Mouse (Mus musculus) E14TG2a.4 (cell line): ENCODE measurements around the gene Ciao1.
A peak's percentile ranks its signal among the peaks of the same experiment; 100 is the strongest.

Source experiments
- H3K27me3 ChIP-seq: 2 replicates; pipeline ENCODE4 v1.6.1; 2014; ENCODE audit warnings: low read length, control low read depth; ENCODE audit not compliant: insufficient read depth
- H3K36me3 ChIP-seq: 2 replicates; pipeline ENCODE4 v1.6.1; 2014; ENCODE audit warnings: low read length, control low read depth; ENCODE audit not compliant: insufficient read depth
- H3K4me1 ChIP-seq: replicated peaks from 2 replicates; pipeline ENCODE4 v1.6.1; 2014; ENCODE audit warnings: low read depth, low read length, control low read depth
- H3K4me3 ChIP-seq: replicated peaks from 2 replicates; pipeline ENCODE4 v1.5.1; 2014; ENCODE audit warnings: mild to moderate bottlenecking, low read length
- H3K9me3 ChIP-seq: 2 replicates; pipeline ENCODE4 v1.6.1; 2014; ENCODE audit warnings: low read length, control low read depth
- CTCF ChIP-seq: conservative IDR thresholded peaks from 2 replicates; pipeline ENCODE4 v1.5.1; 2014; ENCODE audit warnings: low read length
- NANOG ChIP-seq: IDR thresholded peaks from 2 replicates; pipeline ENCODE4 v1.6.1; 2014; ENCODE audit warnings: borderline replicate concordance, low read length, mixed read lengths
- POU5F1 ChIP-seq: IDR thresholded peaks from 2 replicates; pipeline ENCODE4 v1.6.1; 2014; ENCODE audit warnings: low read length, borderline replicate concordance

Ciao1 gene

DNA sequence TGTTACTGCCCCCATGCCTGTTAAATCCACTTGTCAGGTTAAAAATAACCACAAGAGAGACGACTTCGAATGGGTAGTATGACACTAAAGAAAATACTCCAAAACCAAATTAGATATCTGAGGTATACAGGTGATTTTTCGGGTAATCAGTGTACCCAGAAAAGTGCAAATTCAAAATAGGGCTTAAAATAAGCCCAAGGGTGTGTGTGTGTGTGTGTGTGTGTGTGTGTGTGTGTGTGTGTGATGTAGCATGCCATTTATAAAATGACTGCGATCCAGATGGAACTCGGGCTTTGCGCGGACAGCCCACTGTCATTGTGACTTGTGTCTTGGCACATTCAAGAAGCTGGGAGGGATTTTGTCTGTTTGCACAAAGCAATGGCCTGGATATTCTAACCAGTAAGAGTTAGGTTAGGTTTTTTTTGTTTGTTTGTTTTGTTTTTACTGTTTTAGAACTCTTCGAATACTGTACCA, 23.5 kb upstream of the Ciao1 start:
- peaks cover 4% of the 10 kb centered on the region; the same call in 1 of the 2 replicates for H3K36me3 ChIP-seq
- H3K4me3 ChIP-seq: peak overlapping the region; percentile 100
- no peaks in the 10 kb centered on the region for H3K9me3 ChIP-seq
- peaks cover 26% of the 10 kb centered on the region for H3K4me1 ChIP-seq
- no peaks in the 10 kb centered on the region for H3K27me3 ChIP-seq
- no peak for TF ChIP-seq NANOG
- TF ChIP-seq POU5F1: no peak
- TF ChIP-seq CTCF: no peak

DNA sequence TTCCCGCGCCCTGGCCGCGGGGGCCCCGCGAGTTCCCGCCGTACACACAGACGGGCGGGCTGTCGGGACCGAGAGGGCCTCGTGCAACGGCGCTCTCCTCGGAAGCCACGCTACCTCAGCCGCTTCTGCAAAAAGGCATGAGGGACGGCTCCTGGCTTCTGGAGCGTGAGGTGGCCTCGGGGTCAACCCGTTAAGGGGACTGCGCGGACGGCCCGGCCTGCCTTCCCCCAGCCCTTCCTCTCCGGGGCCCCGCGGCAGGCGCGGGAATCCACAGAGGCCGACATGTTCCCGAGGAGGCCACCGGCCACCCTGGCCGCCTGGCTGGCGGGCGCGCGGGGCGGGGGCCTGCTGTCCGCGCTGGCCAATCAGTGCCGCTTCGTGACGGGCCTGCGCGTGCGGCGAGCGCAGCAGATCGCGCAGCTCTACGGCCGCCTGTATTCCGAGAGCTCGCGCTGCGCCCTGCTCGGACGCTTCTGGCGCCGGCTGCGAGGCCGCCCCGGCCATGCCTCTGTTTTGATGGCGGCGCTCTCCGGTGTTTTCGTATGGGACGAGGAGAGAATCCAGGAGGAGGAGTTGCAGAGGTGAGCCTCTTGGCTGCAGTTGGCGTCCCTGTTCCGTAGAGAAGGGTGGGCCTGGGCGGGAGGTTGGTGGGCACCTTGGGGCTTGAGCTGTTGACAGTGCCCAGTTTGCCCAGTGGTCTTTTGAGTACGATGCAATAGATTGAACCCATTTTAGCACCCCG, 22.9 kb upstream of the Ciao1 start:
- H3K36me3 ChIP-seq: peaks cover 4% of the 10 kb centered on the region; the same call in 1 of the 2 replicates
- H3K9me3 ChIP-seq: no peaks in the 10 kb centered on the region
- peak overlapping the region; percentile 100 for H3K4me3 ChIP-seq
- H3K27me3 ChIP-seq: no peaks in the 10 kb centered on the region
- H3K4me1 ChIP-seq: peaks cover 25% of the 10 kb centered on the region
- TF ChIP-seq POU5F1 (no peak), CTCF (no peak), NANOG (no peak)

DNA sequence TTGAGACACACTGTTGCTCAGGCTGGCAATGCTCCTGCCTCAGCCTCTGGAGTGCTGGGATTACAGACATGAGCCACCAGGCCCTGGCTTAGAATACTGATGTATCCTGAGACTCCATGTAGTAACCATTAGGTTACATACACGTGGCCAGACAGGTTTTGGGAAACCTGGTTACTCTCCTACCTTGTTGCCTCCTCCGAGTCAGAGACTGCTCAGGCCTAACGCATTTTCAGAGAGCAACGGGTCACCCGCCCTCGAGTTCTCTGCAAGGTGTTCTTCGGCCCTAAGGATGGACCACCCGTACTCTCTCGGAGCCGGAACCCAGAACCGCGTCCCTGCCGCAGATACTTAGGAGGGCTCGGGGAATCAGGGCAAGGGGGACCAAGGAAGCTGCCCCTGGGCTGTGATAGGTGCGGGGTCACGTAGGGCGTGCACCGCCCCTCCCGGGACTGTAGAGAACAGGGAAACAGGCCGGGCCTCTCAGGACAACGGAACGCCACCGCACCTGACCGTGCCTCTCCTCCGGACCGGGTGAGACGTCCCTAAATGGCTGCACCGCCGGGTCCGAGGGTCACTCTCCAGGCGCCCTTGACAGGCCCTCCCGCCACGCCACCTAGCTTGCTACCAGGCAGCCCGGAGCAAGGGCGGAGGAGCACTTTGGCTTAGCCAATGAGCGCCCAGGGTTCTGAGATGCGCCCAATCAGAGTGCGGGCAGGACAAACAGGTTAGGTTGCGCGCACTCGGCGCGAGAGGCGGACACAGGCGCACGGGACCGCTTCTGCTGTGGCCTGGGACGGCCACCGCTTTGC, 22.1 kb upstream of the Ciao1 start, which contains the start of gene Stard7:
Stard7 (plus strand) TSS at position 728 of the 809 bp plus-strand sequence.
- Histone ChIP-seq H3K27me3 (no peaks in the 10 kb centered on the region), H3K4me3 (peak within 1 kb of the TSS; percentile 100), H3K4me1 (peaks cover 25% of the 10 kb centered on the region), H3K9me3 (no peaks in the 10 kb centered on the region), H3K36me3 (peaks cover 4% of the 10 kb centered on the region; the same call in 1 of the 2 replicates)
- TF ChIP-seq POU5F1 (no peak), NANOG (no peak), CTCF (no peak)

DNA sequence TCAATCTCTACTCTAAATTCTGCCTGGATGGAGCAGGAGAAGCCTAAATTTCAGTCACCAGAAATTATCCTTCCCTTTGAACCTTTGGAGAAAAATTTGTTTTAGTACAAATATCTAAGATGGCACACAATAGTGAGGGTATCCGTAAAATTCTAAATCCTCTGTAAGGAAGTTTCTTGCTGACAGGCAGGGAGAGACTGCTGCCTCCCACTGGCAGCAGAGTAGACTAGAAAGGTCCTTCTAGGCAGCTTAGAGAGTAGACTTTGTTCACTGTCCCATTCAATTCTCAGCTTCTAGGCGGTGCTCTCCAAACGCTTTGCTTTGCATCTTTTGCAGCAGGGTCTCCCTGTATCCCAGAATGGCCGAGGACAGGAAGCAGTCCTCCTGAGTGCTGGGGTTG, 20.2 kb upstream of the Ciao1 start:
- H3K36me3 ChIP-seq: peaks cover 3% of the 10 kb centered on the region; the same call in 1 of the 2 replicates
- H3K27me3 ChIP-seq: no peaks in the 10 kb centered on the region
- H3K9me3 ChIP-seq: no peaks in the 10 kb centered on the region
- H3K4me1 ChIP-seq: peaks cover 21% of the 10 kb centered on the region
- TF ChIP-seq CTCF: no peak
- TF ChIP-seq POU5F1: no peak
- no peak for TF ChIP-seq NANOG
- no peak overlapping the region for H3K4me3 ChIP-seq

DNA sequence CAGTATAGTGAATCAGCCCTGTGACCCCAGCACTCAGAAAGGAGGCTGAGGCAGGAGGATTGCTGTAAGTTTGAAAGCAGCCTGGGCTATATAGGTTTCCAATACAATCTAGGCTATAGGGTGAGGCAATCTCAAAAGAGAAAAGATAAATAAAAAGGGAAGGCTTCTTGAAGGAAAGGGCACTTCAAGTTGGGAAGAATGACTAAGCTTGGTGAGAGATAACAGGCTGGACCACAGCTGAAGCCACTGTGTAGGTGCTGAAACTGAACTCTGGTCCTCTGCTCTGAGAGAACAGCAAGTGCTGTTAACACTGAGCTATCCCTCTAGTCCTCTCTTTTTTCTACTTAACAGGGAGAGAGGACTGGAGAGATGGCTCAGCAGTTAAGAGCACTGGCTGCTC, 14.9 kb upstream of the Ciao1 start:
- Histone ChIP-seq H3K36me3 (peaks cover 27% of the 10 kb centered on the region), H3K9me3 (no peaks in the 10 kb centered on the region), H3K4me1 (no peaks in the 10 kb centered on the region), H3K27me3 (no peaks in the 10 kb centered on the region; the same call in 1 of the 2 replicates), H3K4me3 (no peak overlapping the region)
- TF ChIP-seq NANOG (no peak), CTCF (no peak), POU5F1 (no peak)

DNA sequence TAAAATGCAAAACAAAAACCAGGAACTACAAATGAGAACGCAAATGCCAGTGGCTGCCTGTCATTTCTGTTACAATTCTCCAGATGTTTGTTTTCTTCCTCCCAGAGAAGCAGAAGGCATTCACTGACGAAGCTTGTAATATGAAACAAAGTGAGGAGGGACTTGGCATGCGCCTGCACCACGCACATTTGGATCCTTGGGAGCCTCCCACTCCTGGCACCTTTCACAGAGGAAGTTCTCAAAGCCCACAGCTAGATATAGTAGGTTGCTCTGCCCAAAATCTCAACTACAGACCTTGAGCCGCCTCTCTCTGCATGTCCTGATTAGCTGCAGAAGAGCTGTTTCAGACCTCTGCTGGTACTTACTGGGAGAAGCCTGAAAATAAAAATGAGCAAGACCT, 11.7 kb upstream of the Ciao1 start:
- Histone ChIP-seq H3K36me3 (peaks cover 46% of the 10 kb centered on the region), H3K9me3 (no peaks in the 10 kb centered on the region), H3K27me3 (no peaks in the 10 kb centered on the region; the same call in 1 of the 2 replicates), H3K4me3 (no peak overlapping the region), H3K4me1 (peaks cover 17% of the 10 kb centered on the region)
- TF ChIP-seq CTCF (no peak), POU5F1 (no peak), NANOG (no peak)

DNA sequence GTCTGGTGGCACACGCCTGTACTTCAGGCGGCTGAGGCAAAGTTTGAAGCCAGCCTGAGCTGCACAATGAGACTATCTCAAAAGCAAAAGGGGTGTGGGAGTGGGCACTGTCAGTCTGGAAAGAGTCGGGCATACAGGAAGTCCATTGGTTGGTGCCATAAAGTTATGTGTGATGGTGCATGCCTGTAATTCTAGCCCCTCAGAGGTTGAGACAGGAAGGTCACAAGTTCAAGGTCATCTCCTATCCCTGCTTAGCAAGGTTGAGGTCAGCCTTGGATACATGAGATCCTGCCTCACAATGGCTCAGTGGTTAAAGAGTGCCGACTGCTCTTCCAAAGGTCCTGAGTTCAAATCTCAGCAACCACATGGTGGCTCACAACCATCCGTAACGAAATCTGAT, 7.7 kb upstream of the Ciao1 start:
- no peak for TF ChIP-seq NANOG
- no peak for TF ChIP-seq CTCF
- no peak for TF ChIP-seq POU5F1
- H3K9me3 ChIP-seq: no peaks in the 10 kb centered on the region
- H3K4me3 ChIP-seq: no peak overlapping the region
- no peaks in the 10 kb centered on the region for H3K27me3 ChIP-seq
- peaks cover 44% of the 10 kb centered on the region for H3K4me1 ChIP-seq
- peaks cover 60% of the 10 kb centered on the region for H3K36me3 ChIP-seq

DNA sequence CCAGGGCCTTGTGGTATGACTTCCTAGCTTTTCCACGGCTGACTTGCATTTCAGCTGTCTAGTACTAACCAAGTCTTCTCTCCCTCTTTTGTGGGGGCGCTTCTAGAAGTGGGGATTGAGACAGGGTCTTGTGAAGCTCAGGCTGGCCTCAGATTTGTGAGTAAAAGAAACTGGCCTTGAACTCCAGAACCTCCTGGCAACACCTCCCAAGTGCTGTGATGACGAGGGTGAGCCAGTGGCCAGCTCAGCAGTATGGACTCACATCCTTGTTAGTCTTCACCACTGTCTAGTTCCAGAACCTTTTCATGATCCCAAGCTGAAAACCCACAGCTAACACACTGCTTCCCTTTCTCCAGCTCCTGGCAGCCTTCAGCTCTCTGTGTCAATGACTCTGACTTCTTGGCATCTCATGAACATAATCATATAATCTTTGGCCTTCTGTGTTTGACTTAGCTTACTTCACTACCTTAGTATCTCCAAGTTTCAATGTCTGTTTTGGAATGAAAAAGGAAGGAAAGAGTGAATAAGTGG, 7.1 kb upstream of the Ciao1 start:
- H3K4me3 ChIP-seq: no peak overlapping the region
- TF ChIP-seq CTCF (no peak), NANOG (no peak), POU5F1 (no peak)
- H3K9me3 ChIP-seq: no peaks in the 10 kb centered on the region
- peaks cover 44% of the 10 kb centered on the region for H3K4me1 ChIP-seq
- no peaks in the 10 kb centered on the region for H3K27me3 ChIP-seq
- H3K36me3 ChIP-seq: peaks cover 57% of the 10 kb centered on the region
